Mouse (Mus musculus) hindbrain, embryonic 13.5 days (tissue): ENCODE results near the gene Baiap2l2. TPM values are rescaled to one million over a fixed set of nuclear protein-coding genes. Genes with fewer than 3 reads are reported as not detected.
A peak's percentile ranks its signal among the peaks of the same experiment; 100 is the strongest.

Experiments
- ATAC-seq: fragments of 200-750 bp; cut with Nextera tagmentation; 2 replicates; pipeline ENCODE4 v1.8.0; 2017; ENCODE audit warnings: moderate TSS enrichment; ENCODE audit not compliant: low FRiP score
- H3K27ac ChIP-seq: fragments of 300-500 bp; sonication (generic); 2 replicates; pipeline ENCODE4 v1.5.1; 2015; ENCODE audit warnings: inconsistent platforms, mild to moderate bottlenecking, moderate library complexity
- H3K27me3 ChIP-seq: fragments of 300-500 bp; sonication (generic); 2 replicates; pipeline ENCODE4 v1.6.1; 2015; ENCODE audit warnings: mild to moderate bottlenecking, inconsistent platforms
- H3K36me3 ChIP-seq: fragments of 300-500 bp; sonication (generic); 2 replicates; pipeline ENCODE4 v1.6.1; 2015; ENCODE audit warnings: mild to moderate bottlenecking, inconsistent platforms
- H3K4me1 ChIP-seq: fragments of 300-500 bp; sonication (generic); replicated peaks from 2 replicates; pipeline ENCODE4 v1.6.1; 2015; ENCODE audit warnings: inconsistent platforms
- H3K4me2 ChIP-seq: fragments of 300-500 bp; sonication (generic); 2 replicates; pipeline ENCODE4 v1.6.1; 2015; ENCODE audit warnings: inconsistent platforms, mild to moderate bottlenecking, moderate library complexity
- H3K4me3 ChIP-seq: fragments of 300-500 bp; sonication (generic); 2 replicates; pipeline ENCODE4 v1.5.1; 2015; ENCODE audit warnings: mild to moderate bottlenecking, inconsistent platforms
- H3K9ac ChIP-seq: fragments of 300-500 bp; sonication (generic); 2 replicates; pipeline ENCODE4 v1.6.1; 2015; ENCODE audit warnings: mild to moderate bottlenecking, inconsistent platforms
- H3K9me3 ChIP-seq: fragments of 300-500 bp; sonication (generic); 2 replicates; pipeline ENCODE4 v1.6.1; 2016; ENCODE audit warnings: inconsistent platforms
- WGBS: fragments of 180-500 bp; shearing (Covaris S2); methylation state at CpG from one replicate; pipeline ENCODE4 v1.1.7; 2015; 5-methylcytosine and 5-hydroxymethylcytosine counted together
- polyA plus RNA-seq: library from polyadenylated mRNA; unstranded; fragments of >200 nt; fragmentation: Nextera tagmentation; extraction: Ambion mirVana; gene quantifications from 2 replicates; pipeline ENCODE4 v1.2.1, GENCODE M21; 2015

The Baiap2l2 gene
- polyA plus RNA-seq, 1 experiment from 2014 or later = 2.8 TPM

DNA sequence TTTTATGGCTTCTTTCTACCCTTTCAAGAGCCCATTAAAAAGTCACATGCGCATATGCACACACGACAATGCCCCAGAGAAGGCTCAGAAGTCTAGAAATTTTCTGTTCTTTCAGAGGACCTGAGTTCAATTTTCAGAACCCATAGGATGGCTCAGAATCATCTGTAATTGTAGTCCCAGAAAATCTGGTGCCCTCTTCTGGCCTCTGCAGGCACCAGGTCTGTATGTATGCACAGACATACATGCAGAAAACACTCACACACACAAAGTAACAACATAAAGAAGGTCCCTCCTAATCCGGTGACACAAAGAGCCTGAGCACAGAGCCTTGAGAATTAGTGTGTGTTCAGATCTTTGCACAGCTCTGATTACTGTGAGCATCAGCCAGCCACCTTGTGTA lies 5.0 kb upstream of the Baiap2l2 start:
- H3K4me3 ChIP-seq = no peak overlapping the region
- peaks cover 31% of the 10 kb centered on the region for H3K36me3 ChIP-seq
- no peaks in the 10 kb centered on the region for H3K9me3 ChIP-seq
- H3K9ac ChIP-seq = no peak overlapping the region
- ATAC-seq = no peak
- H3K4me1 ChIP-seq = no peaks in the 10 kb centered on the region
- 83% methylated on average over 3 of the region's 3 CpGs for WGBS
- H3K27ac ChIP-seq = no peak overlapping the region
- H3K4me2 ChIP-seq = no peak overlapping the region
- no peaks in the 10 kb centered on the region for H3K27me3 ChIP-seq

DNA sequence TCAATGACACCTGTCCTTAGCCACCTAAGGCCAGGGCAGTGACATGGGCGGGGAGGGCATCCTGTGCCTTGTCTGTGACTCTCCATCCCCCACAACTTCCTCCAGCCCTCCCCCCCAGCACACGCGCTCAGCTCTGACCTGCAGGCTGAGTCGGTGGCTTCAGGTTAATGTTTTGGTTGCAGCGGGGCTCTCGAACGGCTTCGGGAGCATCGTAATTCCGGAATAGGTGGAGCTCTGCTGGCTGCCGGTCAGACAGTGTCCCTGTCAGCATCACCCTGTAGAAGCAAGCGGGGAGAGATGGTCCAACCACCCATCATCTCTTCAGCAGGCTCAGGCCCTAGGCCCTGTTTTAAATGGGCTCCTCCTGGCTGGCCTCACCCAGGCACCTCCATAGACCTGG lies 4.1 kb upstream of the Baiap2l2 start:
- Histone ChIP-seq H3K36me3 (peaks cover 31% of the 10 kb centered on the region), H3K9ac (no peak overlapping the region), H3K4me1 (no peaks in the 10 kb centered on the region), H3K4me3 (no peak overlapping the region), H3K27ac (no peak overlapping the region), H3K4me2 (no peak overlapping the region), H3K27me3 (no peaks in the 10 kb centered on the region), H3K9me3 (no peaks in the 10 kb centered on the region)
- WGBS = 90% methylated on average over 12 of the region's 12 CpGs
- no peak for ATAC-seq

DNA sequence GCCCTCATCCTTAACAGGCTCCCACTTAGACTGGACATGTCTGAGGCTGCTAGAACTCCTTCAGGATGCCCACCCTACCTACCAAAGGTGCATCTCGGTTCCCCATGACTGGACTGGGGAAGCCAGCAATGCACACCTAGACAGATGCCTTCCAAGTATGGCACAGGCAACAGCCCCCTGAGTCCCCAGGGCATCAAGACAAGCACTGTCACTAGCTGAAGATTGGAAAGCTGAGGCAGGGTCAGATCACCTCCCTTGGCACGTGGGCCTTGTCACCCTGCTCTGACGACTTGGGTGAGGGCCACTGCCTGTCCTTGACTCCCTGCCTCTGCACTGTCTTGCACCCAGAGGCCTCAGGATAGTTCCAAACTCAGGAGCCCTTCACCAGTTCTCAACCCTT lies 3.0 kb upstream of the Baiap2l2 start:
- Histone ChIP-seq H3K27me3 (no peaks in the 10 kb centered on the region), H3K4me3 (no peak overlapping the region), H3K9ac (no peak overlapping the region), H3K4me1 (no peaks in the 10 kb centered on the region), H3K4me2 (no peak overlapping the region), H3K27ac (no peak overlapping the region), H3K36me3 (peaks cover 31% of the 10 kb centered on the region), H3K9me3 (no peaks in the 10 kb centered on the region)
- ATAC-seq = no peak
- 93% methylated on average over 3 of the region's 3 CpGs for WGBS

DNA sequence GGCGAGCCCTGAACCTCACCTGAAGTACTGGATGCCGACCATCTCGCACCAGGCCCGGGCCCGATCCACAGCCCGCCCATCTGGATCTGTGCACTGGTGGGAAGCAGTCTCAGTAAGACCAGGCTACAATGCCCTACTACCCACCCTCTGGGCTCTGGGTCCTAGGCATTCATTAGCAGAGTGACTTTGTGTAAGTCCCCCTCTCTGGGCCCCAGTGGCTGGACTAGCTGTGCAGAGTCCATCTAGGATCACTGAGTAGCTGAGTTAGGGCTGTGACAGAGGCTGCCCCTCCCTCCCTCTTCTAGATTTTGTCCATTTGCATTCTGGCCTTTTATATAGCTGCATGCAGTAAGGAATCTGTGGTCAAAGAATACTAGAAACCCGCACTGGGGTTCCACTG lies 1.8 kb upstream of the Baiap2l2 start:
- Histone ChIP-seq H3K9me3 (no peaks in the 10 kb centered on the region), H3K4me3 (no peak overlapping the region), H3K27me3 (no peaks in the 10 kb centered on the region), H3K27ac (no peak overlapping the region), H3K36me3 (peaks cover 31% of the 10 kb centered on the region), H3K9ac (no peak overlapping the region), H3K4me2 (no peak overlapping the region), H3K4me1 (no peaks in the 10 kb centered on the region)
- 93% methylated on average over 7 of the region's 7 CpGs for WGBS
- no peak for ATAC-seq

DNA sequence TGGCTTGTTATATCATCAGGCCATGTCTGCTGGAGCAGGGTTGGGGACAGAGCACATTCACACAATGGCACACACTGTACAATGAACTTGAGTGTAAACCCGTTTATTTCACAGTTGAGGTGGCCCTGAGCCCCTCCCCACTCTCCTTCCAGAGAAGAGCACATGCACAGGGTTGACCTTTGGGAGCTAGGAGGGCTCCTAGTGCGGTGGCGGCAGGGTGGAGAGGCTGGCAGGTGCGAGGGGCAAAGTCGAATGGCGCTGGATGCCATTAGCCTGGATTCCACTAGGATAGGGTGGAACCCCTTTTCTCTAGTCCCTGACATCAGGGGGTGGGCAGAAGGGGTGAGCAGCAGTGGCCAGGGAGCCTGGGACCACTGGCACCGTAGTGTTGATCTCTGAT lies 804 bp upstream of the Baiap2l2 start:
- Histone ChIP-seq H3K9ac (no peak overlapping the region), H3K36me3 (peaks cover 31% of the 10 kb centered on the region), H3K9me3 (no peaks in the 10 kb centered on the region), H3K4me1 (no peaks in the 10 kb centered on the region), H3K27ac (no peak overlapping the region), H3K4me3 (no peak overlapping the region), H3K27me3 (no peaks in the 10 kb centered on the region), H3K4me2 (no peak overlapping the region)
- WGBS = 87% methylated on average over 7 of the region's 7 CpGs
- ATAC-seq = no peak

DNA sequence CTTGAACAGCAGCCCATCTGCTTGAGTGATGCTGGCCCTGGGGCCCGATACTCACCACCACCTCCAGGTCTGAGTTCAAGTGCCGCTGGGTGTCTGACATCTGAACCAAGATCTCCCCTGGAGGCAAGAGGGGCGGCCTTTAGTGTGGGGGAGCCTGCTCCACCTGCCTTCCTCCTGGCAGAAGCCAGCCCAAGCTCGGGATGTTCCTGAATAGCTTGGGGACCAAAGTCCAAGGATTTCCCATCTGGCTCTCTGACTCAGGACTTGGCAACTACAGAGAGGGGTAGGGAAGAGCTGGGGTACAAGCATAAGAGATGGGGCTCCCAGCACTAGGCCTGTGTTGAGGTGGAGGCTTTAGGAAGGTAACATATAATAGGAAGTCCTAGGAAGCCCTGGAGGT lies 2.0 kb downstream of the Baiap2l2 start:
- no peak overlapping the region for H3K4me3 ChIP-seq
- no peaks in the 10 kb centered on the region for H3K9me3 ChIP-seq
- WGBS = 83% methylated on average over 4 of the region's 4 CpGs
- H3K4me2 ChIP-seq = no peak overlapping the region
- no peaks in the 10 kb centered on the region for H3K4me1 ChIP-seq
- no peaks in the 10 kb centered on the region for H3K27me3 ChIP-seq
- H3K27ac ChIP-seq = no peak overlapping the region
- ATAC-seq = no peak
- no peak overlapping the region for H3K9ac ChIP-seq
- H3K36me3 ChIP-seq = peaks cover 23% of the 10 kb centered on the region

DNA sequence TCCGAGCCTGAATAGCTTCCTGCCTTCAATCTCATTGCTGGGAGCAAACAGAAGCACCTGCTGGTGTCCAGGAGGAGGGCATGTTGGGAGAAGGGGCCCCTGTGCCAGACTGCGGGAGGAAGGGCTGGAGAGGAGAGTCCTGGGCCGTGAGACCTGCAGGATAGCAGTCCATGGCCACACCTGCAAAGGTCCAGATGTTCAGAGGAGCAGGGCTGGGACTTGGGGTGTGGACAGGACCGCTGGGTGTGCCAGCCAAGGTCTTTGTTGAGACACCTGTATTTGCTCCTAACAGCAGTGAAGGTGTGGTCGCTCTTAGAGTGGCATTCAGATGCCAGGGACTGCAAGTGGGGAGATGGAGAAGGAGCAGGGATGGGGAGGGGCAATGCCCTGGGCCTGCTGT lies 2.9 kb downstream of the Baiap2l2 start:
- H3K4me3 ChIP-seq = no peak overlapping the region
- H3K9me3 ChIP-seq = no peaks in the 10 kb centered on the region
- no peak for ATAC-seq

DNA sequence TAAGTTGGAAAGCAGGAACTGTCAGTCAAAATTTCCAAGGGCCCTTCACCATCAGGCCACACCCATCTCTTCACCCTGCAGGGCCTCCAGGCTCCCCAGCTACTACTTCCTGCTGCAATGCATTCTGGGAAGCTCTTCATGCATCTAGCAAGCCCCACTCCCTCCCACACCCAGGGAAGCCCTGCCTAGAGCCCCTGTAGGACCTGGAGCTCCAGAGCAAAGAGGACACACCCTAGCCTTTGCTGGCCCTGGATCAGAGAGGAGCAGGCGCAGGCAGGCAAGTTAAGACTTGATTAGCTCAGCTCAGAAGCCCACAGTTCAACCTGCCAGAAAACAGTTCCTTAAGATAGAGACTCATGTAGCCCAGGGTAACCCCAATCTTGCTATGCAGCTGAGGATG lies 3.9 kb downstream of the Baiap2l2 start:
- WGBS = 94% methylated on average over 1 of the region's 1 CpGs
- H3K27ac ChIP-seq = no peak overlapping the region
- H3K36me3 ChIP-seq = peaks cover 4% of the 10 kb centered on the region
- no peak overlapping the region for H3K4me2 ChIP-seq
- H3K4me1 ChIP-seq = no peaks in the 10 kb centered on the region
- no peaks in the 10 kb centered on the region for H3K27me3 ChIP-seq
- ATAC-seq = no peak
- H3K4me3 ChIP-seq = no peak overlapping the region
- no peak overlapping the region for H3K9ac ChIP-seq
- 0 out of 2 replicates have a peak, but pooled peaks cover 3% of the 10 kb centered on the region for H3K9me3 ChIP-seq

More for the DNA sequence above, 2.9 kb downstream of the Baiap2l2 start:
- Histone ChIP-seq H3K27ac (no peak overlapping the region), H3K36me3 (peaks cover 13% of the 10 kb centered on the region), H3K27me3 (no peaks in the 10 kb centered on the region), H3K4me2 (no peak overlapping the region), H3K9ac (no peak overlapping the region), H3K4me1 (no peaks in the 10 kb centered on the region)
- 82% methylated on average over 5 of the region's 5 CpGs for WGBS

DNA sequence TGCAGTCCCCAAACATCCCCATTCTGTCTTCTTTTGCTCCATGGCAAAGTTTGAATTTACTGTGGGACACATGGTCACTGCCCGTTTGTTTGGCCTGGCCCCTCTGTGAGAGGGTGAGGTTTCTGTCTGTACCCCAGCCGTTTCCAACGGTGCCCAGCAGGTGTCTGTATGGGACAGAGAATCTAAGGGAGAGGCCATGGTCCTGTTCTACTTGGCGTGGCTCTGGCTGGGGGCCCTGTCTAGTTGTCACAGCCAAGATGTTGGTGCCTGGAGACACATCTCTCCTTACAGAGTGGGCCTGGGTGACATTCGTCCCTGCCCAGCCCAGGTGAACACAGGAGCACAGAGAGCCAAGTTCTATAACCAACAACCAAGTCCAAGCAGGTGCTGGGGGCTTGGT lies 4.5 kb downstream of the Baiap2l2 start:
- ATAC-seq = no peak
- H3K4me1 ChIP-seq = no peaks in the 10 kb centered on the region
- H3K4me3 ChIP-seq = no peak overlapping the region
- no peaks in the 10 kb centered on the region; the same call in 1 of the 2 replicates for H3K36me3 ChIP-seq
- WGBS = 63% methylated on average over 5 of the region's 5 CpGs
- no peak overlapping the region for H3K27ac ChIP-seq
- no peak overlapping the region for H3K4me2 ChIP-seq
- H3K9ac ChIP-seq = no peak overlapping the region
- H3K27me3 ChIP-seq = no peaks in the 10 kb centered on the region
- H3K9me3 ChIP-seq = 0 out of 2 replicates have a peak, but pooled peaks cover 3% of the 10 kb centered on the region

DNA sequence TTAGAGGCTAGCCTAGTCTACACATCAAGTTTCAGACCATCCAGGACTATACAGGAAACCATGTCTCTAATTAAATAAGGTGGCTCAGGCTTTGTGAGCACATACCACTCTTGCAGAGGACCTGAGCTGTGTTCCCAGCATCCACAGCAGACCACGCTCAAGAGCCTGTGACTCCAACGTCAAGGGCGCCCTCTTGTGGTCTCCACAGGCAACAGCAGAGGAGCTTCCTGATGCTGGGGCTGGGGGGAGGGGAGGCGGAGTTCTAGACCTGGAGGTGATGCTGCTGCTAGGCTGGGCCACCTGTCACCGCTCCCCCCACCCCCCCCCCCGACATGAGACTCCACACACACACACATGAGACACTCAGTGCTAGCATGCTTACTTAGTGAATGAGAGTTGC lies 5.1 kb downstream of the Baiap2l2 start:
- Histone ChIP-seq H3K27ac (no peak overlapping the region), H3K4me3 (no peak overlapping the region), H3K27me3 (no peaks in the 10 kb centered on the region), H3K9ac (no peak overlapping the region), H3K4me1 (no peaks in the 10 kb centered on the region), H3K4me2 (no peak overlapping the region), H3K36me3 (no peaks in the 10 kb centered on the region), H3K9me3 (0 out of 2 replicates have a peak, but pooled peaks cover 3% of the 10 kb centered on the region)
- 24% methylated on average over 6 of the region's 6 CpGs for WGBS
- no peak for ATAC-seq

DNA sequence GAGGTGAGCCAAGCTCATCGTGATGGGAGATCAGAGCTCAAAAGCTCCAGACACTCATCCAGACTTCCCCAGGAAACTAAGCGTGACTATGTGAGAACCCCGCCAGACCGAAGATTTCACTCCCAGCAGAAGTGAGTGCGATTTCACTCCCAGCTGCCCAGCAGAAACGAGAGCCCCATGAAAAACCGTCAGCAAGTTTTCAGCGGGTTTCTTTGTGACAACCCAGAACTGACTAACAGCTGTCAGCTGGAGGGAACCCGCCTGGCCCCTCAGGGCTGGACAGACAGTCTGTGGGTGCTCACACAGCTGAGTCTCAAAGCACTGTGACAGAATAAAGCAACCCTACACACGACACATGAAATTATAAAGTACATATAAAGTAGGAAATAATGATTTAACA lies 7.6 kb downstream of the Baiap2l2 start:
- Histone ChIP-seq H3K36me3 (no peaks in the 10 kb centered on the region), H3K27me3 (0 out of 2 replicates have a peak, but pooled peaks cover 3% of the 10 kb centered on the region), H3K27ac (no peak overlapping the region), H3K4me3 (no peak overlapping the region), H3K4me1 (no peaks in the 10 kb centered on the region), H3K4me2 (no peak overlapping the region), H3K9me3 (0 out of 2 replicates have a peak, but pooled peaks cover 3% of the 10 kb centered on the region), H3K9ac (no peak overlapping the region)
- ATAC-seq = no peak
- 65% methylated on average over 10 of the region's 10 CpGs for WGBS

DNA sequence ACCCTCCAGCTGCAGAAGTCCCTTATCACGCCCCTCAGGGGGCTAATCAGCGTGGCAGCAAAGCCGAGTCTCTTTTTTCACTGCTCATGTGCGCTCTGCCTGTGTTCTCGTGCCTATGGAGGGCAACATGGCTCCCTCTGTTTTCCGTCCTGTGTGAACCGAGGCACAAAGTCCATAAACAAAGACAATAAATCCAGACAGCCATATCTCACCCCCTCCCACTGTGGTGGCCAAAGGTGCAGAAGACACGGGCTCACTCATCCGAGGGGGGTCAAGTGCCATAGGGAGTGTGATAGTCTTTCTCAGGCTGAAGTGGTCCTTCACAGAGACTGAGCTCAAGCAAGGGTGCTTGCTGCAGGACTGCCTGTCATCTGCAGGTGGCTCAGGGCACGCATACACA lies 12.3 kb downstream of the Baiap2l2 start:
- Histone ChIP-seq H3K9me3 (0 out of 2 replicates have a peak, but pooled peaks cover 3% of the 10 kb centered on the region), H3K36me3 (no peaks in the 10 kb centered on the region), H3K27ac (no peak overlapping the region), H3K27me3 (peaks cover 10% of the 10 kb centered on the region; the same call in 1 of the 2 replicates), H3K4me1 (peaks cover 12% of the 10 kb centered on the region), H3K4me3 (no peak overlapping the region), H3K4me2 (no peak overlapping the region), H3K9ac (no peak overlapping the region)
- no peak for ATAC-seq
- 52% methylated on average over 10 of the region's 10 CpGs for WGBS

DNA sequence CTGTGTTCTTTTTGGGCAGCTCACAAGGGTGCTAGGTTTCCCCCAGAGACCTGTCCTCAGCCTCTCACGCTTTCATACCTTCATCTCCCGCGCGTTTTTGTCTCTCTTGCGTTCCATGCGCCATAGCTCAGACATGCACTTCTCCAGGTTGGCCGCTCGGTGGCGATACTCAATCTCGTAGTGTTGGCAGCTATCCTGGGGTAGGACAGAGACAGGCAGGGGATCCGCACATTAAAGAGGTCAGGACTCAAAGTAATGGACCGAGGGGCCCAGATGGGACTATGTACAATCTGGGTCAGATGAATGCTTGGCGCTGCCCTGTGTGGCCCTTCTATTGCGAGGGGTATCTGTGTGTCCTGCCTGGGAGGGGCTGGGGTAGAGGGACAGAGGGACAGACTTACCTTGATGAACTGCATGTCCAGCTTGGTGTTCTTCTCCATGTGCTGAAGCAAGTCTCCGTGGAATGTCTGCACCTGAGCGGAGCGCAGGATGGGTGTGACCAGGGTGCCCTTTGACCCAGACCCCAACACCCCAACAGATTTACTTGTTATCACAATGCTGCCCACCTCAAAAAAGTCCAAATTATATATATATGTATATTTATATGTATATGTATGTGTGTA lies 14.1 kb downstream of the Baiap2l2 start:
- Histone ChIP-seq H3K9ac (no peak overlapping the region), H3K4me2 (peak overlapping the region; percentile 85), H3K36me3 (no peaks in the 10 kb centered on the region), H3K9me3 (no peaks in the 10 kb centered on the region), H3K27ac (no peak overlapping the region), H3K4me1 (peaks cover 12% of the 10 kb centered on the region), H3K27me3 (peaks cover 21% of the 10 kb centered on the region; the same call in 1 of the 2 replicates), H3K4me3 (peak overlapping the region; percentile 41)
- peak; percentile 13; the same call in 1 of the 2 replicates for ATAC-seq
- WGBS = 13% methylated on average over 17 of the region's 17 CpGs
